Mouse (Mus musculus) adrenal gland, adult 2 months (tissue): Measurements from ENCODE around the gene Klk1b5. TPM values are rescaled to one million over a fixed set of nuclear protein-coding genes. Genes with fewer than 3 reads are reported as not detected.
A peak's percentile ranks its signal among the peaks of the same experiment; 100 is the strongest.

ENCODE experiments used
- DNase-seq: peaks from one replicate; pipeline ENCODE4 v3.0.0; 2021
- polyA plus RNA-seq: library from polyadenylated mRNA; depleted of rRNA; stranded (reverse); fragments of >200 nt; gene quantifications from 2 replicates; pipeline ENCODE4 v1.2.3, GENCODE M21; 2012; rRNA removed
- total RNA-seq, 2 experiments: library from RNA; stranded (reverse); gene quantifications; 2 replicates each; pipeline ENCODE4 v1.2.3; 2021

Klk1b5 gene
- total and polyA plus RNA-seq, 3 experiments, result not detected

DNA sequence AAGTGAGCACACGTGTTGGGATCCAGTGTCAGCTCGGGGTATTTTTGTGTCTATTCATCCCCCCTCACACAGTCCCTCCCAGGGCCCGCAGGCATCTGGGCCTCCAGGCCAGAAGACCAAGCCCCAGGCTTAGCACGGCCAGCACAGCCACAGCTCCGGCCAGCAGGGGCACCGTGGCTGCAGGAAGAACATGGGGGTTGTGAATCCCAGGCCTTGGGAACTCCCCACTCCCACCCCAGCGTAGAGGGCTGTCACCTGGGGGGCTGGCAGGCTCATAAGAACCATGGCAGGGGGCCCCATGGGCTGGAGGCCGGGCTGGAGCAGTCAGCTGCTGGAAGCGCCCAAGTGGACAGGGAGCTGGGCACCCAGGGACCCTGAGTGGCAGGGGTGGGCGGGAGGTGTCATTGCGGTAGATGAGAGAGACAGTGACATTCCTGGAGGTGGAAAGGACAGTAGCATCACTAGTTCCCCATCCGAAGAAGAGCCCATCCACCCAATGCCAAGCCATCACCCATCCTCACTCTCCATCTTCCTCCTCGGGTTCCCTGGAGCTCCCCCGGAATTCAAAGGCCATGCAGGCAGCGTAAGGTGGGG lies 37.4 kb downstream of the Klk1b5 start:
- no peak for DNase-seq

DNA sequence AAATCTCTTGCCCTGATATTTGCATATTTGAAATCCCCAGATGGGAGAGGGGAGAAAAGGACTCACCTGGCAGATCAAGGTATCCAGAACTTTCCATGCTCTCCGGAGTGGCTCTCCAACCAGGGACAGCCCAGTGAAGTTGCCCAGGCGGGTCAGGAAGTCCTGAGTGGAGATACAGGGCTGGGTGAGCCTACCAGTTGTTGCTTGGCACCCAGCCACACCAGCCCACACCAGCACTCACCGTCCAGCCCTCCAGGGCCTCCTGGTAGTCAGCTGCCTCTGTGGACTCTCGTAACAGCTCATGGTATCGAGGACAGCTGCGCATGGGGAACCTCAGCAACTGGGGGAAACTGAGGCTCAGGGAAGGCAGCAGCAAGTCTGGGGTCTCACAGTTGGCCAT lies 39.2 kb downstream of the Klk1b5 start:
- DNase-seq, result no peak

DNA sequence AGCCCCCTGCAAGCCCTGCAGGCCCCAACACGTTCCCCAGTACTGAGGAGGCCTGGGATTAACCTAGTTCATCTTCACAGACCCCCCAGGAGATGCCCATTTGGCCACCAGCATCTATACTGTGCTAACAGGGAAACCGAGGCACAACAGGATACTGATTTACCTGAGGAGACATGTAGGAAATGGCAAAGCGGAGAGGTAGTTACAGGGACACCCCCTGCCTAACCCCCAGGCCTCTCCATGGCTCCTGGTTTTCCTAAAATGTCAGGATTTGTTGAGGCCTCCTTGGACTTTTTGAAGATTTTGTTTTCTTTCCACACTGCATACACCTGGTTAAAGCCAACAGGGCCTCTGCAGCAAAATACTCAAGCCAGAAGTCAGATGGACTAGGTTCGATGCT lies 41.5 kb downstream of the Klk1b5 start, which contains the start of gene Acp4:
Gene Acp4 (minus strand): TSS at position 101 of the 400 bp plus-strand sequence.
- no peak for DNase-seq

DNA sequence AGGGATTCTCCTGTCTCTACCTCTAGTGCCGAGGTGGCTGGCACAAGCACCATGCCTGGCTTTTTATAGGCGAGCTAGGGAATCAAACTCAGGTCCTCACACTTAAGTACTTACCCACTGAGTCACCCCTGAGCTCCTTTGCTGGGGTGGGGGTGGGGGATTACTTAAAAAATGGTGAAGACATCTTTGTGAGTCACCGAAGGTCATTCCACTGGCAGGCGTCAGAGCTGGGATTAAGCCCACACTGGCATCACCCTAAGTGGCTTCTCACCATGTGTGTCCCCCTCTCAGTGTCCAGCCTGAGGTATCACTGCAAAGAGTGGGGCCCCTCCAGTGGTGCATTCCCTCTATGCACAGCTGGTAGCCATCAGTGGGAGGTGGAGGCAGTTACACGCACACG lies 44.7 kb downstream of the Klk1b5 start:
- peak; percentile 50 for DNase-seq

DNA sequence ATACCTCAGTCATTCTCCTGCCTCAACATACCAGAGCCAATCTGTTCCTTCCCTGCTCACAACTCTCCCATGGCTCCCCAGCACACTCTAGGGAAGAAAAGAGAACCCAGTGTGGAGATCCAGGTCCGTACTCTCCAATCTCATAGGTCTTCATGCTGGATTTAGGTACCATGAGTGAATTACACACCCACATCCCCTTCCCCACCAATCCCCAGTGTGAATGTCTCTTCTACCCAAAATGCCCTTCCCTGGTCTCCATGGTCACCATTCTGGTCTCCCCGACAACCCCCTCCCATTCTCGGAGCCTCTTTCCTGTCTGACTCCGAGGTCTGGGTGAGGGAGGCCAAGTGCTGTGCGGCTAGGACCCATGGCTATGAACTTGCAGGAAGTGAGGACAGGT lies 45.4 kb downstream of the Klk1b5 start, which contains the start of gene Gm15517:
Gene Gm15517 (plus strand): TSS at position 301 of the 400 bp plus-strand sequence.
- DNase-seq, result no peak

DNA sequence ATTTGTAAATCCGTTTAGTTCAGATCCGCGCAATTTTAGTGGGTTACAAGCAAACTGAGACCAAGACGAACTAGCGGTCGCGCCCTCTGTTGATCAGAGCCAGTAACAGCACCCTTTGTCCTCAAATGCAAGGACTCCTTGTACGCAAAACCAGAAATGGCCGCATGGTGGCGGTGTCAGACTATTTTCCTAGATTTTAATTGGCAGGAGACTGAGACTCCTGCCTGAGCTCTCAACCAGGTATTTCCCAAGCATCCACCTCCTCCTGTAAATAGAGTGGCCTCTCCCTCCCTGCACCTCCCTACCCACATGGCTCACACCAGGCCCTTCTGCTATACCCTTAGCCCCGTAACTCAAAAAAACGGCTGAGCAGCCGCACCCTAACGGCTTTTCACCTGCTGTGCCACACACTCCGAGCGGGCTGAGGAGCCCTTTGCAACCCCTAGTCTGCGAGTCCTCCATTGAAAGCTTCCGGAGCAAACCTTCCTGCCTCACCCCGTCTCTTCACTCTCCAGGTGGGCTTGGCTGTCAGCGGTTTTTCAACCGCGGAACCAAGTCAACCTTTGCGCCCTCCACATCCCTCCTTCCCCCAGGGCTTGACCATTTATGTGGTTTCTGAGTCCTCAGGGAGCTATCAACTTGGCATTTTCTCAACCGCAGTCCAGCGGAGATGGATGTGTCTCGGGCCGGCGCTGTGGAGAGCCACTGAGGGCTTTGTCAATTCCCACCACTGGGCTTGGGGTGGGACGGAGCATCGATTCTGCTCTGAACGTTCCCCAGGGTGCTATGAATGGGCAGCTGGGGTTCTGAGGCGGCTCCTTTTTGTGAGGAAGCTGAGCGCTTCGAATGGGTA lies 47.3 kb downstream of the Klk1b5 start:
- peak; percentile 89 for DNase-seq

DNA sequence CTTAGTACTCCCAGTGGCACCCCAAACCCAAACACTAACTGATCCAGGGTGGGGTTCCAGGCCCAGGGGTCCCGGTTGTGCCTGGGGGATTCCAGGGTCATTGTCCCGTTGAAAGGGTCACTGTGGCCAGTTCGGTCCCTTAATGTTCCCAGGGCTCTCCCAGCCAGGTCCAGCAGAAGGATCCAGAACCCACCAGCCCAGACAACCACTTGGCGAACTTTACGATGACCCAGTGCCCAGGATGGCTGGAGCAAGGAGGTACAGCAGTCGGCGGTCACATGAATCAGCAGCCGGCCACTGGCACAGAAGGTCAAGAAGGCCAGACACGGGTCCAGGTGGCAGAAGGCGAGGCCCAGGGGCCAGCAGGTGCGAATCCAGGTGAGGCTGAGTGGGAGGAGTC lies 52.4 kb downstream of the Klk1b5 start:
- no peak for DNase-seq

DNA sequence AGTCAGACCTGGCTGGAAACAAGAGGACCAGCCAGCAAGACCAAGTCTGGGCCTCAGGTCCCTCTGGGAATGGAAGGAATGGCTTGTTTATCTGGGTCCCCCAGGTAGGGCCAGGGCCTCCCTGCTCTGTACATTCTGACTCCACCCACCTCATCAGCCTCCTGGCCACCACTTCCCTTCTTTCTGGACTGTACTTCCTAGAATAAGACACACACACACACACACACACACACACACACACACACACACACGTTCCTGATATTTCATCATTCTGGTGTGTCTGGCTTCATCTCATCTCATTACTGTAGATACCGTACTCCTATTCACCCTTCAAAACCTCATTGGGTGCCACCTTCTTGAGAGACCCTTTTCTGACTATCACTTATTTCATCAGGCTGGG lies 53.7 kb downstream of the Klk1b5 start:
- no peak for DNase-seq

Other genes starting within 250 kb of the Klk1b5 start
- not detected for gene Klk1b1, start 249.2 kb upstream of the Klk1b5 start, total RNA-seq
- gene Klk1b1, start 249.2 kb upstream of the Klk1b5 start, polyA plus RNA-seq, result not detected in 2 replicates
- not detected for gene Klk1b9, start 239.9 kb upstream of the Klk1b5 start, total RNA-seq
- not detected in 2 replicates for gene Klk1b9, start 239.9 kb upstream of the Klk1b5 start, polyA plus RNA-seq
- gene Klk1b11, start 220.1 kb upstream of the Klk1b5 start, total RNA-seq, result not detected
- gene Klk1b11, start 220.1 kb upstream of the Klk1b5 start, polyA plus RNA-seq, result not detected in 2 replicates
- not detected for gene Klk1b26, start 203.8 kb upstream of the Klk1b5 start, total RNA-seq
- not detected in 2 replicates for gene Klk1b26, start 203.8 kb upstream of the Klk1b5 start, polyA plus RNA-seq
- gene Klk1b27, start 163.7 kb upstream of the Klk1b5 start, total RNA-seq, result not detected
- not detected in 2 replicates for gene Klk1b27, start 163.7 kb upstream of the Klk1b5 start, polyA plus RNA-seq
- not detected for gene Klk1b21, start 113.6 kb upstream of the Klk1b5 start, total RNA-seq
- gene Klk1b21, start 113.6 kb upstream of the Klk1b5 start, polyA plus RNA-seq, result 0.33 and 0.63 TPM in 2 replicates
- not detected for gene Klk1b22, start 103.3 kb upstream of the Klk1b5 start, total RNA-seq
- 1.5 TPM in 1 of 2 replicates, not detected in the other for gene Klk1b22, start 103.3 kb upstream of the Klk1b5 start, polyA plus RNA-seq
- not detected for gene Klk1b16, start 79.2 kb upstream of the Klk1b5 start, total RNA-seq
- not detected in 2 replicates for gene Klk1b16, start 79.2 kb upstream of the Klk1b5 start, polyA plus RNA-seq
- not detected for gene Klk1b24, start 27.7 kb upstream of the Klk1b5 start, total RNA-seq
- gene Klk1b24, start 27.7 kb upstream of the Klk1b5 start, polyA plus RNA-seq, result not detected in 2 replicates
- not detected for gene Klk1b3, start 17.8 kb upstream of the Klk1b5 start, total RNA-seq
- not detected in 2 replicates for gene Klk1b3, start 17.8 kb upstream of the Klk1b5 start, polyA plus RNA-seq
- gene Klk1b4, start 8.5 kb upstream of the Klk1b5 start, total RNA-seq, result not detected
- not detected in 2 replicates for gene Klk1b4, start 8.5 kb upstream of the Klk1b5 start, polyA plus RNA-seq
- gene Klk1, start 9.4 kb downstream of the Klk1b5 start, total RNA-seq, result not detected
- 0.46 and 0.67 TPM in 2 replicates for gene Klk1, start 9.4 kb downstream of the Klk1b5 start, polyA plus RNA-seq
- gene Gm36864, start 20.2 kb downstream of the Klk1b5 start, total RNA-seq, result not detected
- not detected in 2 replicates for gene Gm36864, start 20.2 kb downstream of the Klk1b5 start, polyA plus RNA-seq
- gene 1700028J19Rik, start 30.8 kb downstream of the Klk1b5 start, total RNA-seq, result 1 to 10 TPM in 1 of 2 experiments, under 1 TPM in 1; 0.66 to 1.4 TPM
- gene 1700028J19Rik, start 30.8 kb downstream of the Klk1b5 start, polyA plus RNA-seq, result 1.2 and 1.8 TPM in 2 replicates
- gene 2410002F23Rik, start 30.8 kb downstream of the Klk1b5 start, total RNA-seq, result 10 to 100 TPM; 81.5 to 83.8 TPM
- gene 2410002F23Rik, start 30.8 kb downstream of the Klk1b5 start, polyA plus RNA-seq, result 195 and 237 TPM in 2 replicates
- gene Acp4, start 41.4 kb downstream of the Klk1b5 start, total RNA-seq, result not detected
- gene Acp4, start 41.4 kb downstream of the Klk1b5 start, polyA plus RNA-seq, result not detected in 2 replicates
- gene Gm15517, start 45.5 kb downstream of the Klk1b5 start, total RNA-seq, result not detected
- not detected in 2 replicates for gene Gm15517, start 45.5 kb downstream of the Klk1b5 start, polyA plus RNA-seq
- gene Clec11a, start 91.0 kb downstream of the Klk1b5 start, total RNA-seq, result 1 to 10 TPM; 4.6 to 5.1 TPM
- gene Clec11a, start 91.0 kb downstream of the Klk1b5 start, polyA plus RNA-seq, result 11.4 and 13.0 TPM in 2 replicates
- 1 to 10 TPM; 8.0 to 9.1 TPM for gene Shank1, start 94.3 kb downstream of the Klk1b5 start, total RNA-seq
- gene Shank1, start 94.3 kb downstream of the Klk1b5 start, polyA plus RNA-seq, result 2.5 and 2.9 TPM in 2 replicates
- 1 to 10 TPM; 4.8 to 6.2 TPM for gene Syt3, start 168.2 kb downstream of the Klk1b5 start, total RNA-seq
- gene Syt3, start 168.2 kb downstream of the Klk1b5 start, polyA plus RNA-seq, result 12.1 and 16.0 TPM in 2 replicates
- gene 1700008O03Rik, start 169.9 kb downstream of the Klk1b5 start, total RNA-seq, result 1 to 10 TPM in 1 of 2 experiments, under 1 TPM in 1; 0.66 to 1.2 TPM
- gene 1700008O03Rik, start 169.9 kb downstream of the Klk1b5 start, polyA plus RNA-seq, result 1.6 and 2.3 TPM in 2 replicates
- gene Lrrc4b, start 213.1 kb downstream of the Klk1b5 start, total RNA-seq, result 1 to 10 TPM; 5.1 to 8.5 TPM
- gene Lrrc4b, start 213.1 kb downstream of the Klk1b5 start, polyA plus RNA-seq, result 10.3 and 16.3 TPM in 2 replicates
- under 1 TPM in 1 of 2 experiments, not detected in 1; 0.75 TPM for gene Aspdh, start 249.4 kb downstream of the Klk1b5 start, total RNA-seq
- 0.91 and 2.4 TPM in 2 replicates for gene Aspdh, start 249.4 kb downstream of the Klk1b5 start, polyA plus RNA-seq